Mouse (Mus musculus): Measurements from ENCODE around the gene Cep83. TPM values are rescaled to one million over a fixed set of nuclear protein-coding genes. Genes with fewer than 3 reads are reported as not detected.

Gene Cep83
- 18.2 and 18.6 TPM in 2 replicates for polyA plus RNA-seq (2015; fragmentation: Nextera tagmentation; extraction: Ambion mirVana)

DNA sequence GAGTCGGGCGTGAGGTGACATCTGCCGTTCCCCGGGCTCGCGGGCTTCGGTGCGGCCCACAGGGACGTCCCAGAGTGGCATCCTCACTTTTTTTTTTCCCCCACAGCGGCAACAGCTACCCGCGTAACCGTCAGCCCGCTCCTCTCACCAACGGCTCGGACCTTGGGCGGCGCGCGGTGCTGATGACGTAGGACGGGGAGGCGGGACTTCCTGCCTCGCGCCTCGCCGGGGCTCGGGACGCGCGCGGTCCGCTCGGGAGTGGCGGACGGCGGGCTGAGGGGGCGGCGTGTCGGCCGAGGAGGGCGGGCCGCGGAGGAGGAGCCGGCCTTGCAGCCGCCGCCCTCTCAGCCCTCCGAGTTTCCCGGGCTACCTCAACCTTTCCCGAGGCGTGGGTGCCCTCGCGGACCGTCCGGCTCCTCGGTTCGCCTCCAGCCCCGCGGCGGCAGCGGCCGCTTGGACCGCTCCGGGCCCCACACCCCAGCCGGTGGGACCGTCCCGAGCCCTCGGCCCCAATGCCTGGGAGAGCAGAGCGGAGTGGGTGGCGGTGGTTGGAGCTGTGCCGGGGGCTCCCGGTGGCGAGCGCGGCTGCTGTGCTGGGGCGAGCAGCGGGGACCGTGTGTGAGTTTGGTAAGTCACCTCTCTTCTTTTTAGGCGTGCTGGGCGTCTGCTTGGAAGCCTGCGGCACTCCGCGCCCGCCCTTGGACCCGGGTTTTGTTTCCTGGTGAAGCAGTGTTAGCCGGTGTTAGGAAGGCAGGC, at the start of gene Cep83:
Gene Cep83 (plus strand): TSS at position 235 of the 756 bp plus-strand sequence.
- no peaks in the 10 kb centered on the region for H3K27me3 ChIP-seq (replicated peaks)
- no peaks in the 10 kb centered on the region for H3K36me3 ChIP-seq

DNA sequence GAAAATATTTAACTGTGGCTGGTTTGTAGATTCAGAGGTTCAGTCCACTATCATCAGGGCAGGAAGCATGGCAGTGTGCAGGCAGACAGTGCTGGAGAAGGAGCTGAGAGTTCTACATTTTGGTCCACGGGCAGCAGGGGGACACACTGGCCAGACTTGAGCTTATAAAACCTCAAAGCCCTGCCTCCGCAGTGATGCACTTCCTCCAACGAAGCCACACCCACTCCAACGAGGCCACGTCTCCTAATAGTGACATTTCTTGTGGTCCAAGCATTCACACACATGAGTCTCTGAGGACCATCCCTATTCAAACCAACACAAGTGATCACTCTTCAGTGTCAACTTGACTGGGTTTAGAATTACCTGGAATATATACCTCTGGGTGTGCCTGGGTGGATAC, 49.2 kb upstream of the Cep83 start:
- Histone ChIP-seq H3K9me3 (no peaks in the 10 kb centered on the region), H3K27ac (no peak overlapping the region), H3K4me2 (no peak overlapping the region), H3K4me1 (no peaks in the 10 kb centered on the region), H3K4me3 (replicated peaks) (no peak overlapping the region), H3K27me3 (replicated peaks) (no peaks in the 10 kb centered on the region), H3K36me3 (no peaks in the 10 kb centered on the region), H3K9ac (no peak overlapping the region)
- ATAC-seq (ENCODE audit: insufficient read depth, low FRiP score, low read depth) = no peak
- WGBS = 66% methylated on average over 5 of the region's 5 CpGs

More for the DNA sequence above, at the start of gene Cep83:
- peak; percentile 98 for ATAC-seq (ENCODE audit: insufficient read depth, low FRiP score, low read depth)
- Histone ChIP-seq H3K27ac (peak within 1 kb of the TSS; percentile 87), H3K9me3 (no peaks in the 10 kb centered on the region), H3K9ac (peak within 1 kb of the TSS; percentile 99), H3K4me2 (peak within 1 kb of the TSS; percentile 82), H3K4me3 (replicated peaks) (peak within 1 kb of the TSS; percentile 95), H3K4me1 (peaks cover 3% of the 10 kb centered on the region; the same call in 1 of the 2 replicates)
- WGBS = under 1% methylated on average over 83 of the region's 86 CpGs

GRCm38 (mm10) chr10:94640067-94640466, 48.4 kb upstream of the Cep83 start:
- Histone ChIP-seq H3K4me2 (no peak overlapping the region), H3K36me3 (no peaks in the 10 kb centered on the region), H3K4me3 (replicated peaks) (no peak overlapping the region), H3K27ac (no peak overlapping the region), H3K27me3 (replicated peaks) (no peaks in the 10 kb centered on the region), H3K4me1 (no peaks in the 10 kb centered on the region), H3K9ac (no peak overlapping the region), H3K9me3 (no peaks in the 10 kb centered on the region)
- WGBS = 57% methylated on average over 5 of the region's 5 CpGs
- ATAC-seq (ENCODE audit: insufficient read depth, low FRiP score, low read depth) = no peak

GRCm38 (mm10) chr10:94664036-94664435, 24.4 kb upstream of the Cep83 start:
- Histone ChIP-seq H3K27ac (no peak overlapping the region), H3K4me3 (replicated peaks) (no peak overlapping the region), H3K9ac (no peak overlapping the region), H3K4me1 (no peaks in the 10 kb centered on the region), H3K9me3 (no peaks in the 10 kb centered on the region), H3K4me2 (no peak overlapping the region), H3K36me3 (no peaks in the 10 kb centered on the region), H3K27me3 (replicated peaks) (no peaks in the 10 kb centered on the region)
- ATAC-seq (ENCODE audit: insufficient read depth, low FRiP score, low read depth) = no peak
- WGBS = 78% methylated on average over 3 of the region's 3 CpGs

DNA sequence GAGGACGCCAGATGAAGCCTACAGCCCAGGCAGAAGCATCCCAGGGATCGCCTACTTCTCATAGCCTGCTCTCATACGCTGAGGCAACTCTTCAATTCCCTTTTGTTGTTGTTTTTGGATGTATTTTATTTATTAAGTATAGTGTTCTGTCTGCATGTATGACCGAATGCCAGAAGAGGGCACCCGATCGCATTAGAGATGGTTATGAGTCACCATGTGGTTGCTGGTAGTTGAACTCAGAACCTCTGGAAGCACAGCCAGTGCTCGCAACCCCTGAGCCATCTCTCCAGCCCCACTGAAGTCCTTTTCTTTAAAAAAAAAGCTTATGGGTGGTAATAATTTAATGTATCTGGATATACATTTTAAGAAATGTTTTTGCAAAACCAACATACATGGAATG, 24.0 kb upstream of the Cep83 start:
- no peaks in the 10 kb centered on the region for H3K27me3 ChIP-seq (replicated peaks)
- H3K4me2 ChIP-seq = no peak overlapping the region
- no peak overlapping the region for H3K4me3 ChIP-seq (replicated peaks)
- 92% methylated on average over 7 of the region's 7 CpGs for WGBS
- H3K9ac ChIP-seq = no peak overlapping the region
- H3K4me1 ChIP-seq = no peaks in the 10 kb centered on the region
- H3K27ac ChIP-seq = no peak overlapping the region
- H3K36me3 ChIP-seq = no peaks in the 10 kb centered on the region
- H3K9me3 ChIP-seq = no peaks in the 10 kb centered on the region
- no peak for ATAC-seq (ENCODE audit: insufficient read depth, low FRiP score, low read depth)

- no peak overlapping the region for H3K4me3 ChIP-seq (replicated peaks)
- no peaks in the 10 kb centered on the region for H3K36me3 ChIP-seq
- H3K27me3 ChIP-seq (replicated peaks) = no peaks in the 10 kb centered on the region
- no peak overlapping the region for H3K27ac ChIP-seq
- H3K4me2 ChIP-seq = no peak overlapping the region
- no peak overlapping the region for H3K9ac ChIP-seq
- H3K9me3 ChIP-seq = no peaks in the 10 kb centered on the region
- no peaks in the 10 kb centered on the region for H3K4me1 ChIP-seq
- no peak for ATAC-seq (ENCODE audit: insufficient read depth, low FRiP score, low read depth)
These were observed 20.3 kb upstream of the Cep83 start for GRCm38 (mm10) chr10:94668147-94668546.

- no peaks in the 10 kb centered on the region for H3K27me3 ChIP-seq (replicated peaks)
- H3K9me3 ChIP-seq = no peaks in the 10 kb centered on the region
- peak overlapping the region; percentile 95 for H3K4me3 ChIP-seq (replicated peaks)
- WGBS = 2% methylated on average over 20 of the region's 20 CpGs
- H3K36me3 ChIP-seq = no peaks in the 10 kb centered on the region
- H3K4me2 ChIP-seq = peak overlapping the region; percentile 82
- H3K4me1 ChIP-seq = peaks cover 3% of the 10 kb centered on the region; the same call in 1 of the 2 replicates
- ATAC-seq (ENCODE audit: insufficient read depth, low FRiP score, low read depth) = peak; percentile 72
- peak overlapping the region; percentile 87 for H3K27ac ChIP-seq
- peak overlapping the region; percentile 96 for H3K9ac ChIP-seq
These were observed 544 bp upstream of the Cep83 start for GRCm38 (mm10) chr10:94687801-94688419.

- H3K4me2 ChIP-seq = peak overlapping the region; percentile 79
- no peaks in the 10 kb centered on the region for H3K9me3 ChIP-seq
- peak overlapping the region; percentile 95 for H3K4me3 ChIP-seq (replicated peaks)
- H3K27me3 ChIP-seq (replicated peaks) = no peaks in the 10 kb centered on the region
- H3K36me3 ChIP-seq = no peaks in the 10 kb centered on the region
- ATAC-seq (ENCODE audit: insufficient read depth, low FRiP score, low read depth) = no peak; the same call in 1 of the 2 replicates
- peak overlapping the region; percentile 87 for H3K27ac ChIP-seq
- under 1% methylated on average over 7 of the region's 7 CpGs for WGBS
- peak overlapping the region; percentile 99 for H3K9ac ChIP-seq
- H3K4me1 ChIP-seq = peaks cover 3% of the 10 kb centered on the region; the same call in 1 of the 2 replicates
These were observed 689 bp downstream of the Cep83 start for GRCm38 (mm10) chr10:94689176-94689510.

- Histone ChIP-seq H3K4me3 (replicated peaks) (no peak overlapping the region), H3K9me3 (no peaks in the 10 kb centered on the region), H3K27ac (no peak overlapping the region), H3K9ac (no peak overlapping the region), H3K36me3 (no peaks in the 10 kb centered on the region), H3K4me2 (no peak overlapping the region; the same call in 1 of the 2 replicates), H3K27me3 (replicated peaks) (no peaks in the 10 kb centered on the region), H3K4me1 (peaks cover 3% of the 10 kb centered on the region; the same call in 1 of the 2 replicates)
- no peak for ATAC-seq (ENCODE audit: insufficient read depth, low FRiP score, low read depth)
- WGBS = 70% methylated on average over 1 of the region's 1 CpGs
These were observed 1.9 kb downstream of the Cep83 start for GRCm38 (mm10) chr10:94690376-94690775.

DNA sequence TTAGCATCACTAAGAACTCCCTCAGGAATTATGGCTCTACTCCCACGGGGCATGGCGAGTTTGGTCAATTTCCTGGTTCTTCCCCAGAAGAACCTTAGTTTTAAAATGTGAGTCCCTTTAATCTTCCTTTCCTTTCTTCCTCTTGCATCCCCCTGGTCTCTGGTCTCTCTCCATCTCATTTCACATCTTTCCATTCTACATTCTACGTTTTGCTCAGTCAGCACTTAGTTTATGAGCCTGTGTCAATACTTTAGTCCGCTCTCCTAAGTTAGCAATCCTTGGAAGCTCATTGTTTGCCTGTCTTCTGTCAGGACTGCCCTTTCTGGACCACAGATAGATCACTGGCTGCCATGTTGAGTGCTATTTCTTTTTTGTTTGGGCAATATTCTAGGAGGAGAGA, 3.7 kb downstream of the Cep83 start:
- H3K9ac ChIP-seq = no peak overlapping the region
- H3K27ac ChIP-seq = no peak overlapping the region
- H3K4me1 ChIP-seq = peaks cover 3% of the 10 kb centered on the region; the same call in 1 of the 2 replicates
- no peaks in the 10 kb centered on the region for H3K27me3 ChIP-seq (replicated peaks)
- whole genome bisulfite sequencing = 91% methylated on average over 4 of the region's 4 CpGs
- ATAC-seq (ENCODE audit: insufficient read depth, low FRiP score, low read depth) = no peak
- no peak overlapping the region for H3K4me3 ChIP-seq (replicated peaks)
- no peaks in the 10 kb centered on the region for H3K9me3 ChIP-seq
- H3K4me2 ChIP-seq = no peak overlapping the region
- H3K36me3 ChIP-seq = no peaks in the 10 kb centered on the region

- Histone ChIP-seq H3K4me1 (peaks cover 3% of the 10 kb centered on the region; the same call in 1 of the 2 replicates), H3K9me3 (no peaks in the 10 kb centered on the region), H3K4me3 (replicated peaks) (no peak overlapping the region), H3K27me3 (replicated peaks) (no peaks in the 10 kb centered on the region), H3K27ac (no peak overlapping the region), H3K4me2 (no peak overlapping the region), H3K9ac (no peak overlapping the region), H3K36me3 (no peaks in the 10 kb centered on the region)
- ATAC-seq (ENCODE audit: insufficient read depth, low FRiP score, low read depth) = no peak
- 70% methylated on average over 4 of the region's 4 CpGs for WGBS
These were observed 17.3 kb downstream of the Cep83 start for GRCm38 (mm10) chr10:94705643-94706258.

DNA sequence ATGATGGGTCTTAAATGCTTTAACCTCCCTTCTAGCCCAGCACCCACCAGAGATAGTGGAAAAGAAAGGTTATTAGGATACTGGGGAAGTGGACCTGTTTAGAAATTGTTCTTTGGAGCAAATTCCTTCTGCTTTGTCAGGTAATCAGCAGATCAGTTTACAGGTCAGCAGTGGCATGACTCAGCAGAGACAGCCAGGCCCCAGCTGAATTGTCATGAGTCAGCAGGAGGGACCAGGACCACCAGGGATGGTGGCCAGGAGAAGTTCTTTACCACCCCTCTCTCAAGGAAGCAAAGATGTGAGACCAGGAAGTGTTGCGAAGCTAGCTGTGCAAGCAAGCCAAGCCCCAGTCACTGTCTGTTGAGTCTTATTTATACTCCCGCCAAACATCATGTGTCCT, 18.2 kb downstream of the Cep83 start:
- Histone ChIP-seq H3K4me3 (replicated peaks) (no peak overlapping the region), H3K9me3 (no peaks in the 10 kb centered on the region), H3K36me3 (no peaks in the 10 kb centered on the region), H3K4me2 (no peak overlapping the region), H3K27ac (no peak overlapping the region), H3K27me3 (replicated peaks) (no peaks in the 10 kb centered on the region), H3K4me1 (peaks cover 3% of the 10 kb centered on the region; the same call in 1 of the 2 replicates), H3K9ac (no peak overlapping the region)
- no peak for ATAC-seq (ENCODE audit: insufficient read depth, low FRiP score, low read depth)
- whole genome bisulfite sequencing = 91% methylated on average over 2 of the region's 2 CpGs

Data from stomach, embryonic 15.5 days (tissue).